Mouse (Mus musculus) frontal cortex, postnatal 14 days (tissue): ENCODE measurements around the gene Psme1.

Experiments used
- DNase-seq, 2 experiments: peaks; one replicate each; pipeline ENCODE4 v3.0.0; 2022; ENCODE audit warnings: low spot score in 2 of 2

The Psme1 gene

DNA sequence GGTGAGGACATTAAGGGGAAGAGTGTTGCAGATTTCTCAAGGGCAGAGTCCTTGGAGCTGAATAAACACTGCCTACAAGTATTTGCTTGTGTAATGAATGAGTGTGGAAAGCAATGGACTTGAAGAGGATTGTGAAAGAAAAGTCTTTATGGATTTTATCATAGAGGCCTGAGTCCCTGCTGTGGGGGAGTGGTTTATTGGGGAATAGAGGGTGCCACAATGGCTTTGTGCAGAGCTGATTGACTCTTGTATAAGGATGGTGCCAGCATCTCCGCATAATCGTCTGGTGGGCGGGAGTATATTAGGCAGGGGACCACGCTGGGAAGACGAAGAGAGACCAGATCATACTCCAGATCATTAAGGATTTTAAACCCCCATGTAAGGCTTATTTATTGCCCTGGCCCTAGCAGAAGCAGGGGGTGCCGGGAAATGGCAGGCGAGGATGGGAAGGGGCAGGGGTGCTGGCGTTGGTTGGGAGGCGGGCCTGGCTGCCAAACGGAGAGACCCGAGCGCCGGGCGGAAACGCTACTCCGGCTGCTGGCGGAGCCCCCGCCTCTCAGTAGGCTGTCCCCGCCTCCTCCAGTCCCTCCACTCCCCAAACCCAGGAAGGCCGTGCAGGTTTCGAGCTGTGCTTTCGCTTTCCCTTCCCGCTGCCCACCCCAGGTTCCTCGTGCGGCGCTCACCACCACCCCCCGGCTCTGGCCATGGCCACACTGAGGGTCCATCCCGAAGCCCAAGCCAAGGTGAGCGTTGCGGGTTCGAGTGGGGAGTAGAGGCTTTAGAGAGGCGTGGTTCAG lies at the start of gene Psme1:
Gene Psme1 (plus strand): TSS at position 253 of the 797 bp plus-strand sequence.
- DNase-seq, result peak; percentile 54 to 68

DNA sequence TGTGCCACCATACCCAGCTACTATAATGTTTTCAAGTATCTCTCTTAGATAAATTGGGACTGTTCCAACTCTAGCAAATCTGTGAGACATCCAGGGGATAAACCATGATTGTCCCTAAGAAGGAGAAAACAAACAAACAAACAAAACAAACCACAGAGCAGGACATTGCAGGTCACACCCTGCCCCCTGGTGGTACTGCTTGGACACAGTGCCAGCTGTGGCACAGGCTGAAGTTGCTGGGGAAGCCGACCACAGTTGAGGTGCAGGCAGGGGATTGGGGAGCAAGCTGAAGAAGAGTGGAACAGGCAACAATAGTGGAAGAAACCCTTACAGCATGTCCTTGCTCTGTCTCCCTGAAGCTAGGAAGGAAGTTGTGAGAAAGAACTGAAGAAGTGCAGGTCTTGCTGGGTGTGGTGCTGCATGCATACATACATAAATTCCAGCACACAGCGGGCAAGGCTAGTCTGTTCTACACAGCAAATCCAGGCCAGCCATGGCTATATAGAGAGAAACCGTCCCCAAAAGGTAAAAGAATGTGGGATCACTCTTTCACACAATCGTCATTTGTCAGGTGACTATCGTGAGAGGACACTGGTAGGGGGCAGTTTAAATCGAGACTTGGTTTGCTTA lies 41.7 kb upstream of the Psme1 start:
- DNase-seq, result no peak

DNA sequence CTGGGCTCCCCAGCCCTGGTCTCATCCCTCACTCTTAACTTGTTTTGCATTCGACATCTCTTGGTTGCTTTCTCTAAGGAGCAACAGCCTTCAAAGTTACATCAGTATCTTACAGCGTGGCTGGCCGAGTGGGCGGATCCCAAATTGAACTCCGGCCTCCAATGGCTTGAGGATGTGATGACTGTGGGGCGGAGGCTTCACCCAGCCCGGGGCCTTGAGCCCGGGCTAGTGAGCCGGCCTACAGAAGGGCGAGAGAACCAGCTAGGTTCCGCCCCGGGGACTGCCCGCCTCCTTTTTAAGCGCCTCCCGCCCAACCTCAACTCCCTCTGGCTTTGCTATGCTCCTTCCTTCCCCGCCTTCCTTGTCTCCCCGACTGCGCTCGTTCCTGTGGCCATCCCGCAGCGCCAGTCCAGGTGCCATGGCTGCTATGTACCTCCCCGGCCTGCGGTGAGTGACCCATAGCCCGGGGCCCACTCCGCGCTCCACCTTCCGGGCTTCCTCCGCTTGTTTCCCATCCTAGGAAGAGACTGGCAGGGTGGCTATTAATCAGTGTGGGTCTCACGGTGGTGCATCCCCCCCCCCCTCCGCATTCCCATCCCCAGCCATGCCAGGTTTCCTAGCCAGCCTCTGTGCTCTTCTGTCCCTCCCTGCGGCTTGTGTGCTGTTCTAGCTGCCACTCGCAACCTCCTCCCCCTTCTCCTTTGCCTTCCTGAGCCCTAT lies 37.7 kb upstream of the Psme1 start, which contains the start of gene Pck2:
Gene Pck2 (plus strand): TSS at position 200 of the 720 bp plus-strand sequence.
- DNase-seq, result peak; percentile 61

DNA sequence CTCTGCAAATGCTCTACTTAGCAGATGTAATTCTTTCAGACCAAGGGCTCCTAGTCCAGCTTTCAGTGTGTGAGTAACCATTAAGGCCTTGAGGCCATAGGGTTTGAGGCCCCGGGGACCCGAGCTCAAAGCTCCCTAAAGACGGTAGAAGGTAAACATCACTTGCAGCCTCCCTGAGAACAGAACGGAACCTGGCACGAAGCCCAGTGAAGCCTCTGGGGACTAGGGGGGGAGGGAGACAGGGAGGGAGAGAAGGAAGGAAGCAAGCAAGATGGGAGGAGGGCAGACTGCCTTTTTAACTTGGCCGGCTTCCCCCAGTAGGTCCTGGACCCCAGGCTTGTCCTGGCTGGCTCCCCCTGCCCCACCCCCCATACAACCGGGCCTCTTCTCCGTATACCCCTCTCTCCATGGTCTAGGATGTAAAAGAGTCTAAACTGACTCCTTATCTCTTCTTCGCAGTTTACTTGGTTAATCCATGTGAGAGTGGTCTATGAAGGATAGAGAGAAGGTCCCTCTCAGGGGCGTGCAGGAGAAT lies 37.1 kb upstream of the Psme1 start:
- DNase-seq, result peak; percentile 62 to 63

DNA sequence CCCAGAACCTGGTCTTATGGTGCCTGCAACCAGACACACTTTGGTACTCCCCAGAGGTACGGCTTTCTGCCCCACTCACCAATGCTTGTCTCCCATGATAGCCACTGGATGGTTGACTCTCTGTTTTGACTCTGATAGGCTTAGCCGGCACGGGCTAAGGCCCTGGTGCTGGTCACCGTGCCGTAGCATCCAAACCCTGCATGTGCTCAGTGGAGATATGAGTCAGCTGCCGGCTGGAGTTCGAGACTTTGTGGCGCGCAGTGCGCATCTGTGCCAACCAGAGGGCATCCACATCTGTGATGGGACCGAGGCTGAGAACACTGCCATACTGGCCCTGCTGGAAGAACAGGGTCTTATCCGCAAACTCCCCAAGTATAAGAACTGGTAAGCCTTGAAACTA lies 35.7 kb upstream of the Psme1 start:
- no peak for DNase-seq

DNA sequence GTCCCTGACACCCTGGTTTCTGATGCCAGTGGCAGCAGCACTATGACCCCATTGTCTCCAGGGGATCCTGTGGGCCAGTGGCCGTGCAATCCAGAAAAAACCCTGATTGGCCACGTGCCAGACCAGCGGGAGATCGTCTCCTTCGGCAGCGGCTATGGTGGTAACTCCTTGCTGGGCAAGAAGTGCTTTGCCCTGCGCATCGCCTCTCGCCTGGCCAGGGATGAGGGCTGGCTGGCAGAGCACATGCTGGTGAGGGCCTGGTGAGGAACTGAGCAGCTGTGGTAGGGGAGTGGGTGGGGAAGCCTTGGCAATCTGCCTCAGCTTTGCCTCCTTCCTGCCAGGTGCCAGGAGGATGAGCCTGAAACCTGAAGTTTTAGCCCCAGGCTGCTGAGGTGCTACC lies 33.6 kb upstream of the Psme1 start:
- DNase-seq, result no peak

DNA sequence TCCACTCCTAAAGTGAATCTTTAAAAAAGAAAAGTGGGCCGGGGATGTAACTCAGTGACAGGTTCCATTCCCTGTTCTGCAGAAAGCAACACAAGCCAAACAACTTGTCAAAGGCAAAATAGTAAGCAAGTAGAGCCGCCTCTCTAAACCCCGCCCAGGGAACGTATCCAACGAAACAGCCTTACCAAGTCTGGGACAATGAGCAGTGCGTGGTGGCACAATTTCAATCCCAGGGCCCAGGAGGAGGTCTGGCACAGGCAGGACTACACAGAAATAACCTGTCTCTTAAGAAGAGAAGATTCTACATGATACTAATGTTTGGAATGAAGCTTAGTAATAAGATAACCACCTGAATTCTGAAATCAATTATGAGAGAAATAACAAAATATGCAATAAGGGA lies 27.7 kb upstream of the Psme1 start:
- DNase-seq, result no peak

DNA sequence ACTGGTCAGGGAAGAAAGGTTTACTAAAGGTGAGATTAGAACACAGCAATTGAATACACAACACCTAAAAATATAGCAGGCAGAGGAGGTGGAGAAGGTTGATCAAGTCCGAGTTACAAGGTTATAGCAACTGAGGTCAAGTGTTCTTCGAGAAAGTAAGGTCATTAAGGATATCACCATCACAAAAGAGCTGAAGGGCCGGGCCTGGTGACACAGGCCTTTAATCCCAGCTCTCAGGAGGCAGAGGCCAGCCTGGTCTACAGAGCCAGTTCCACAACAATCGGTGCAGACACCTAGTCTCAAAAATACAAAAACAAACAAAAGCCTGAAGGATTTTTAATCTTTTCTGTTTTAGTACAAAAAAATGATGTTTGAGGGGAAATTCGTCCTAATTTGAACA lies 26.6 kb upstream of the Psme1 start:
- DNase-seq, result no peak

DNA sequence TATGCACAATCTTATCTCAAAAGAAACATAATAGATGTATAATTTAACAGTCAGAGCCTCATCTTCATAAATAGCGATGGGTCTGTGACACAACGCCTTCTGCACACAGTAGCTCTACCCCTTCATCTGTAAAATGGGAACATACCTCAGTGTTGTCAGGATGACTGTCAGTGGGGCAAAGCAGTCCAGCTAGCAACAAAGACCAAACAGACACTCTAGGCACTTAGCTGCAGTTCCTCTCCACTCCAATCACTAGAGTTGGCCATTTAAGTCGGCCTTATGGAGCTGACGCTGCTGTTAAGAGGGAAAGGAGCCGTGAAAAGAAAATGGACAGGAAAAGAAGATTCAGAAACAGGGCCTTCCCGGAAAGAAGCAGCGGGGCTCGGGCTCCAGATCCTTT lies 26.1 kb upstream of the Psme1 start:
- DNase-seq, result no peak

DNA sequence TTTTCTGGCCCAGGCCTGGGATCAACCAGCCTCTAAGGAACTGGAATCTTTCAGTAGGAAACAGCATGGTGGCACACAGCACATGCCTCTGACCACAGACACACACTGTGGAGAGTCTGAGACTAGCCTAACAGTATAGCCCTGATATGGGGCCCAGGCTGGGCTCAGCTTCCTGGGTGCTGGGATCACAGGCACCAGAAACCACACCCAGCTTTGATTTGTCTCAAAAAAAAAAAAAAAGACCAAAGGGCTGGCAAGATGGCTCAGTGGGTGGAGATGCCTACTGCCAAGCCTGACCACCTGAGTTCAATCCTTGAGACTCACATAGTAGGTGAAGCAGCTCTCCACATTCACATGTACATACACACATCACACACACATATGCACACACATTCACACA lies 23.3 kb upstream of the Psme1 start:
- DNase-seq, result no peak

DNA sequence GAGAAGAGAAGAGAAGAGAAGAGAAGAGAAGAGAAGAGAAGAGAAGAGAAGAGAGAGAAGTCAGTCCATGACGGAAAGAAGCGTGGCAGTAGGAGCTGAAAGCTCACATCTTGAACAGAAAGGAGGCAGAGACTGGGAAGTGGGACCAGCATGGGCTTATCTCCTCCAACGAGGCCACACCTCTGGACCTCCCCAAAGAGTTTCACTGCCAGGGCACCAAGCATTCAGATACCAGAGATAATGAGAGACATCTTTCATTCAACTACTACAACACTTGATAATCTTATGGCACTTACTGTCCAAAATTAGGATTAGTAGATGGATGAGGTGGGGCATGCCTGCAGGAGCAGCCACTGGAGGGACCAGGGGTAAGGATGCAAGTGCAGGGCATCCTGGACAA lies 22.1 kb upstream of the Psme1 start:
- DNase-seq, result no peak

DNA sequence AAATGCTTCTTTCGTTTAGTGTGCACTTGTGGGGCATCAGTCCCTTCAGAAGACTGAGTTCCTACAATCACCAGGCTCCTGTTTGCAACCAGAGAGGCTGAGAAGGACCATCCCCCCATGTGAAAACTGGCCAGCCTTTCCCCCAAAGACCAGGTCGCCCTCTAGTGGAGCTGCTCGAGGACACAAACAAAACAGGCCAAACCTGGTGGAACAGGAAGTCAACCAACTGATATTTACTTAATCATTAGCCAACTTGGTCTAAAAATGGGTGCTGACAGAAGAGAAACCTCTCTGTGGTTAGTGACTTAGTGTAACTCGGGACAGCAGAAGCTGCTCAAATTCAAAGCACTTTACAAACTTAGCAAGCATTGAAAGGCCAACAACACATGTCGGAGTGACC lies 20.9 kb upstream of the Psme1 start:
- peak in 1 of 2 experiments; percentile 56 for DNase-seq

DNA sequence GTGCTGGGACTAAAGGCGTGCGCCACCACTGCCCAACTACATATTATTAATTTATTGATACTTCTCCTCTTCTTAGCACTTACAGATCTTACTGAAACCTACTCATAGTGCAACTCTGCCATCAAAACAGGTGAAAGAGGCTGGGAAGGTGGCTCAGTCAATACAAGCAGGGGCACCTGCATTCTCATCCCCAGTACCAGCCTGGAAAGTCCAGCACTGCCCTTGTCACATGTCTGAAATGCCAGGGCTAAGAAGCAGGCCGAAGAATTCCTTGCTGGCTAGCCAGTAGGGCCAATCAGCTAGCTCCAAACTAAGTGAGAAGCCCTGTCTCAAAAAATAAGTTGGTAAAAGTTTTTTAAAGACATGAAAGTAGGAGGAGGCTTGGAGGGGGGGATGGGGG lies 20.3 kb upstream of the Psme1 start:
- DNase-seq, result no peak

DNA sequence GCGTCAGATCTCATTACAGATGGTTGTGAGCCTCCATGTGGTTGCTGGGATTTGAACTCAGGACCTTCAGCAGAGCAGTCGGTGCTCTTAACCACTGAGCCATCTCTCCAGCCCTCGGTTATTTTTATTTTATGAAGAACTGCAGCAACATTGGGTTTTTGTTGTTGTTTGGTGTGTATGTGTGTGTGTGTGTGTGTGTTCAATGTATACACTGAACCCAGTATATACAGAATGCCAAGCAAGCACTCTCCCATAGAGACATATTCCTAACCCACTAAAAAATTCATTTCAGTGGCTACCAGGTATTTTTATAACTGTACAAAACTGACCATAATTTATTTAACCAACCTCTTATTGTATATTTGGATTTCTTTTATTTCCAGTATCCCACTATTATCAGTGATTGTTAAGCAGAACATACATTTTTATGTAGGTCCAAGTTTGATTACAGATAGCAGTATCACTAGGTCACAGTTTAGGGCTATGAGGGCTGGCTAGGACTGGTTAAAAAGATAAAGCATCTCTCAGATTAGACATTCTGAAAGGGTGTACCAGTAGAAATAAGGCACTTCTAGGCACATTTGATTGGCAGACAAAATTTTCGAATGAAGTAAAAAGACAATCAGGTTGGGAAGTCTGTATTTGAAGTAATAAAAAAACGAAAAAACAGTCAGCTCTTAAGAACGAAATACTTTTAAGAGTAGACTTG lies 19.0 kb upstream of the Psme1 start:
- no peak for DNase-seq

DNA sequence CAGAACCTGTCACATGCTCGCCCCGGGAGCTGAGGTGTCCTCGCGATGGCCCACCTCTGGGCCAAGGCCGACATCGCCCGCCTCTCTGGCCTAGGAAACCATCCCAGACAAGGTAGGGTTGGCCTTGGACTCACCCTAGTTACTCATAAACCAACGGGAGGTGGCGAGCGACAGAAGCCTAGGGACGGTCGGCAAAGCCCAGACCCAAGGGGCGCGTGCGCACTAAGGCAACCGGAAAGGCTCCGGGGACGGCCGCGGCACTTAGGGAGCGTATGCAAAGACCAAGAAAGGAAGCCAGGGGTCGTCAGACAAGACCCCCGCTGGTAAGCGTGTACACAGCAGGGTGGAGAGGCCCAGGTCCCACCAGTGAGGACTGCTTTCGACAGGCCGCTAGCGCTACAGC lies 18.1 kb upstream of the Psme1 start, which contains the start of gene Dcaf11:
Gene Dcaf11 (plus strand): TSS at position 208 of the 403 bp plus-strand sequence.
- peak; percentile 81 to 83 for DNase-seq

DNA sequence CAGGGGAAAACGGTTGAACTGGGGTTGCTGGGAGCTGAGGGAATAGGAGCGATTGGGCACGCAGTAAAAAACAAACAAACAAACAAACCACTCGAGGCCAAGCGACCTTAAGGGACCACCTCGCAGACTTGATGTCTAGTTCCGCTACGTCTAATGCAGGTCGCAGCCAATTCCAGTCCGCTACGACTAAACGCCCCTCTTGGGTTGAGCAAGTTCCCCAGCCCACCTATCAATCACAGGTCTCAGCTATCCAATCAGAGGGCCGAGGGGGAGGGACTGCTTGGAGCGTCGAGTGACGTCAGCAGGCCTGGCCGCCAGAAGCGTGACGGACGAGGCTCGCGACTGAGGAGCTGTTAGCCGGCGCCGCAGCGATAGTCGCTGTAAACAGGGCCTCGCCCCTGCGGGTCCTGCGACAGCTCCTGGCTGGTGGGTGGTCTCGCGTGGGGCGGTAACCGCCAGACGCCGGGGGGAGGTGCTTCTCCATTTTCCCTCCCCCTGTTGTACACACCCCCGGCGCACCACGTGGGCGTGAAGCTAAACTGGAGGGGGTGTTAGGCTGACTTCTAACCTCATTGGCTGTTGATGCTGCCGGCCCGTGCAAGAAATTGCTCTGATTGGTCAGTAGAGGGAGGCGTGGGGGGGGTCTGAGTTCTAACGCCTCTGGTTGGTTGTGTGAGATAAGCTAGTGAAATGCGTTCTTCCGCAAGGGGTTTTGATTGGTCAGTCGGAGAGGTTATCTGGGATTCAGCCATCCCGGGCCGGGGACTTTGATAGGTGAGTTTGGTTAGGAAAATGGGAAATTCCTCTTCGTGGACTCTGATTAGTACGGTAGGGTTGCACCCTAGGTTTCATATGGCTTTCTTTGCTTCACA lies 17.5 kb upstream of the Psme1 start, which contains the start of gene A730061H03Rik:
Gene A730061H03Rik (minus strand): TSS at position 205 of the 872 bp plus-strand sequence.
- DNase-seq, result peak; percentile 97 to 99

DNA sequence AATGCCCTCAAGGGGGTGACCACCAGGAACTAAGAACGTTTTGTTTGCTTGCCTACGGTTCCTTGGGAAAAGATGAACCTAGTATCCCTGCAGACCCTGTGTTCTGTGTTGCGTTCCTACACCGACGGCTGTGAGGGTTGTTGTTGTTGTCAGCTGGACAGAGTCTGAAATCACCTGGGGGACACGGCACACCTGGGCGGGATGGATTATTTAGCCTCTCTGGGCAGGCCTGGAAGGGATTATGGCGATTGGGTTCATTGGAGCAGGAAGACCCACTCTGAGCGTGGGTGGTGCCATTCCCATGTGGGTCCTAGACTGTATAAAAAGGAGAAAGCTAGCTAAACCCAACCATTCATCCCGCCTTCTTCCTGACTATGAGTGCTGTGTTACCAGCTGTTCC lies 16.1 kb upstream of the Psme1 start:
- DNase-seq, result no peak

DNA sequence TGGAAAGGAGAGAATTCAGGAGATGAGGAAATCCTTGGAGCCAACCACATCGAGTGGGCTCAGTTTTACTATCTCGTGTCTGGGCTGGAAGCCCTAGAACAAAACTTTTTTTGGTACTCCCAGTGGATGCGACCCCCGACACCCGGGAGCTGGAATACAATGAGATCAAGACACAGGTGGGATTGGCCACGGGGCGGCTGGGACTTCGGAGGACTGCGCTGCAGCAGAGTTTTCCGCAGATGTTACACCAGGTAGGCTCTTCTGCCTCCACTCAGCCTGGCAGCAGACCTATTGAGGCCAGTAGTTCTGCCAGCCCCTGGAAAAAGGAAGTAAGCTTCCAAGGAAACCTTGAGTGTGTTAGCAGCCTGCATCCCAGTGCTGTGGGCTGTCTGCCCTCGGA lies 14.7 kb upstream of the Psme1 start:
- no peak for DNase-seq

DNA sequence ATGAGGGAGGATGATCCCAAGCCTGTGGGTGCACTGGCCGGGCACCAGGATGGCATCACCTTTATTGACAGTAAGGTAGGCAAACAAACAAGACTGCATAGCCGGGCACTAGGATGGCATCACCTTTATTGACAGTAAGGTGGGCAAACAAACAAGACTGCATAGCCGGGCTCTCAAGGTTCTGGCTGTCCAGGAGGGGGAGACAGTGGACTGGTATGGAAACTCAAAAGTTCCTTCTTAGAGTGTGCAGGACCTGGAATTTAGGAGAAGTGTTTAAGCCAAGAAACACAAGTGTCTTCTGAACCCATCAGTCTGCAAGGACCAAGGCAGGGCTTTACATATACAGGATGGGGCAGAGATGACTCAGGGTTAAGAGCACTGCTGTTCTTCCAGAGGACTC lies 12.2 kb upstream of the Psme1 start:
- no peak for DNase-seq

DNA sequence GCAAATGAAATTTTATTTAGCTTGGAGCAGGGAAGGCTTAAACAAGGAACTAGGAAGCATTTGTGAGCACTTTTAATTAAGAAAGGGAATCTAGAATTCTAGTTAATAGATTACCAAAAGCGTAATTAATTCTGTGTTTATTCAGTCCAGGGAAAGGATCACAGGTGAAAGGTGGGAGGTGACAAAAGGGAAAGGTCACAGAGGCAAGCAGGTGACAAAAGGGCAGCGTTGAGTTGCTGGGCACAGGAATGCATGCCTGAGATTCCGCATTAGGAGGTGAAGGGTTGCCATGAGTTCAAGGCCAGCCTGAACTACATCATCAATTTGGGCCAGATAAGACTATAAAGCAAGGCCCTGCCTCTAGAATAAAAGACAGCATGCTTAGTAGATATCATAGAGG lies 10.4 kb upstream of the Psme1 start:
- no peak for DNase-seq

DNA sequence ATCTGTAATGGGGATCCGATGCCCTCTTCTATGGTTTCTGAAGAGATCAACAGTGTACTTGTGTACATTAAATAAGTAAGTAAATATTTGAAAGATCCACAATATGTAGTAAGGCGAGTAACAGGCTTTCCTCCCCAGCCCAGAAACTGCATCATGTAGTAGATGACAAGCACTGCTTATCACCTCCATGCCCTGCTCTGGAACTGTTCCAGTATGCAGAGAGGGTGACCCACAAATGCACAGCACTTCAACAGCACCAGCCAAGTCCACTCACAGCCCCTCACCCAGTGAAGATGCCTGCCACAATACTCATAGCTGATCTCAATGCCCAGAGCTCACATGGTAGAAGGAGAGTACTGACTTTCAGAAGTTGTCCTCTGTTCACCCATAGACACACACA lies 7.3 kb upstream of the Psme1 start:
- no peak for DNase-seq
